Mouse (Mus musculus): ENCODE results near the gene Paqr8. TPM values are rescaled to one million over a fixed set of nuclear protein-coding genes. Genes with fewer than 3 reads are reported as not detected.
"Not testable (repeated sequence)": the region's sequence is repeated elsewhere in the genome, so short reads cannot be mapped to it uniquely, and the experiment has no call there.

The Paqr8 gene
- polyA plus RNA-seq, 1 experiment, result 0.86 TPM

DNA sequence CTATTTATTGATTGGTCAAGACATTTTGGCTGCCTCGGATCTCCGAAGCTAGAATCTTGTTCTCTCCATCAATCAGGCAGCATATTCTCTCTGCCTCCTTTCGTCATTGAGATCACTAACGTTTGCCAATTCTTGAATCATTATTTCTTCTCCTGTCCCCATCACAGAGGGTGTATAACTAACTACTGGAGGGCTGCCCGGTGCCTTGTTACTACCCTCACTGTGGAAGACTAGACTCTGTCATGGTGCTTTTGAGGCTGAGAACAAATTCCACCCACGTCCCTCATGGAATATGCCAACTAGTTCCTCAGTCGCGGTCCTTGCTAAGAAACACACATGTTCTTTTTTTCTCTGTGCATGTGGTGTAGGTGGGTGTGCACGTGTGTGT, 15.7 kb downstream of the Paqr8 start:
- Histone ChIP-seq H3K4me1 (ENCODE audit: control insufficient read depth, insufficient read depth, low read length) (no peaks in the 10 kb centered on the region), H3K4me3 (ENCODE audit: insufficient read depth, low read length) (no peak overlapping the region), H3K27ac (ENCODE audit: insufficient read depth, low read depth, low read length) (no peak overlapping the region)
- TF ChIP-seq POLR2A (IDR thresholded peaks at IDR 0.05; ENCODE audit: borderline replicate concordance, low read depth, low read length), result no peak
- no peak for TF ChIP-seq CTCF (IDR thresholded peaks at IDR 0.05; ENCODE audit: low read depth, low read length)

- TF ChIP-seq POLR2A (IDR thresholded peaks at IDR 0.05; ENCODE audit: borderline replicate concordance, low read depth, low read length), result no peak
- TF ChIP-seq CTCF (IDR thresholded peaks at IDR 0.05; ENCODE audit: low read depth, low read length), result no peak
- no peak overlapping the region for H3K27ac ChIP-seq (ENCODE audit: insufficient read depth, low read depth, low read length)
- H3K4me3 ChIP-seq (ENCODE audit: insufficient read depth, low read length), result no peak overlapping the region
- no peaks in the 10 kb centered on the region for H3K4me1 ChIP-seq (ENCODE audit: control insufficient read depth, insufficient read depth, low read length)
These were observed 18.1 kb downstream of the Paqr8 start for GRCm38 (mm10) chr1:20908541-20908940.

DNA sequence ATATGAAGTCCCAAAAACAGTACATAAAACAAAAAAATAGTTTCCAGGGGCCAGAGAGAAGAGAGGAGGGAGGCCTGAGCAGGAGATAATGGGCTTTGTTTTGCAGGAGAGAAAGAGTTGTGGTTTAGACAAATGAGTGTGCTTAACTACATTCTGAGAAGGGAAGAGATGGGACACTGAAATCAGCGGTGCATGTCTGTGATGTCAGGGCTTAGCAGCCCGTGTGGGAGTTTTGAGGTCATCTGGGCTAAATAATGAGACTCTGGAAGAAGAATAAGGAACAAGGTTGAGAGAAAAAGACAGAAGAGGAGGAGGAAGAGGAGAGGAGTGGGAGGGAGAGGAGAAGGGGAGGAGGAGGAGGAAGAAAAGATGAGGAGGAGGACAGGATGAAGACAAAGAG, 21.7 kb downstream of the Paqr8 start:
- H3K4me1 ChIP-seq (ENCODE audit: control insufficient read depth, insufficient read depth, low read length), result no peaks in the 10 kb centered on the region
- H3K4me3 ChIP-seq (ENCODE audit: insufficient read depth, low read length), result no peak overlapping the region
- TF ChIP-seq POLR2A (IDR thresholded peaks at IDR 0.05; ENCODE audit: borderline replicate concordance, low read depth, low read length) (no peak), CTCF (IDR thresholded peaks at IDR 0.05; ENCODE audit: low read depth, low read length) (no peak)
- no peak overlapping the region for H3K27ac ChIP-seq (ENCODE audit: insufficient read depth, low read depth, low read length)

DNA sequence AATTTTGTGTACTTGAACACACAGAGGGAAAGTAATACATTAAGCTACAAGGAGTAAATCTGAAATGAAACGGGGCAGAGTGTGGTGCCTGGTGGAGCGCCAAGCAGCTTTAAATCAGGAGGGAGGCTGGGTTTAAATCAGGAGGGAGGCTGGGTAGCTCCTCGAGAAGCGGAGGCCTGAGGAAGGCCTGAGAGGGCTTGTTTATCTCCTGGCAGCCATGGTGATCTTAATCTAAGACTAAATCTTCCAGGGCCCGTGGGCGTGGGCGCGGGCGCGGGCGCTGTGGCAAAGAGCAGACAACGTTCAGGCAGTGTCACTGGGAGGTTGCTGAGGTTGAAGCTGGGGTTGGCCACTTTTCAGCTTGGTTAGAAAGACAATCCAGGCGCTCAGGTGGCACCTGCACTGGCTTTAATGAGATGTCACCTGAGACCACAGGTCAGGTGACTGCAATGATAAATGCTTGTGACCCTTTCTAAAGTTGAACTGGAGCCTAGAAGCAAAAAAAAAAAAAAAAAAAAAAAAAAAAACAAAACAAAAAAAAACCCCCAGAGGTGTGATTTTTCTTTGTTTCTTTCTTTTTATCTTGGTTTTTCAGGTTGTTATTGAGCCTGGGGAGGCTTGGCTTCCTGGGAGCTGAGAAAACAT, 22.2 kb downstream of the Paqr8 start:
- H3K4me1 ChIP-seq (ENCODE audit: control insufficient read depth, insufficient read depth, low read length), result no peaks in the 10 kb centered on the region
- TF ChIP-seq POLR2A (IDR thresholded peaks at IDR 0.05; ENCODE audit: borderline replicate concordance, low read depth, low read length) (no peak), CTCF (IDR thresholded peaks at IDR 0.05; ENCODE audit: low read depth, low read length) (no peak)
- H3K27ac ChIP-seq (ENCODE audit: insufficient read depth, low read depth, low read length), result no peak overlapping the region
- H3K4me3 ChIP-seq (ENCODE audit: insufficient read depth, low read length), result no peak overlapping the region

- Histone ChIP-seq H3K4me3 (ENCODE audit: insufficient read depth, low read length) (no peak overlapping the region), H3K27ac (ENCODE audit: insufficient read depth, low read depth, low read length) (no peak overlapping the region), H3K4me1 (ENCODE audit: control insufficient read depth, insufficient read depth, low read length) (no peaks in the 10 kb centered on the region)
- TF ChIP-seq POLR2A (IDR thresholded peaks at IDR 0.05; ENCODE audit: borderline replicate concordance, low read depth, low read length) (no peak), CTCF (IDR thresholded peaks at IDR 0.05; ENCODE audit: low read depth, low read length) (no peak)
These were observed 24.4 kb downstream of the Paqr8 start for GRCm38 (mm10) chr1:20914769-20915168.

GRCm38 (mm10) chr1:20915608-20916007, 25.2 kb downstream of the Paqr8 start:
- Histone ChIP-seq H3K27ac (ENCODE audit: insufficient read depth, low read depth, low read length) (no peak overlapping the region), H3K4me1 (ENCODE audit: control insufficient read depth, insufficient read depth, low read length) (no peaks in the 10 kb centered on the region), H3K4me3 (ENCODE audit: insufficient read depth, low read length) (no peak overlapping the region)
- TF ChIP-seq POLR2A (IDR thresholded peaks at IDR 0.05; ENCODE audit: borderline replicate concordance, low read depth, low read length) (no peak), CTCF (IDR thresholded peaks at IDR 0.05; ENCODE audit: low read depth, low read length) (no peak)

DNA sequence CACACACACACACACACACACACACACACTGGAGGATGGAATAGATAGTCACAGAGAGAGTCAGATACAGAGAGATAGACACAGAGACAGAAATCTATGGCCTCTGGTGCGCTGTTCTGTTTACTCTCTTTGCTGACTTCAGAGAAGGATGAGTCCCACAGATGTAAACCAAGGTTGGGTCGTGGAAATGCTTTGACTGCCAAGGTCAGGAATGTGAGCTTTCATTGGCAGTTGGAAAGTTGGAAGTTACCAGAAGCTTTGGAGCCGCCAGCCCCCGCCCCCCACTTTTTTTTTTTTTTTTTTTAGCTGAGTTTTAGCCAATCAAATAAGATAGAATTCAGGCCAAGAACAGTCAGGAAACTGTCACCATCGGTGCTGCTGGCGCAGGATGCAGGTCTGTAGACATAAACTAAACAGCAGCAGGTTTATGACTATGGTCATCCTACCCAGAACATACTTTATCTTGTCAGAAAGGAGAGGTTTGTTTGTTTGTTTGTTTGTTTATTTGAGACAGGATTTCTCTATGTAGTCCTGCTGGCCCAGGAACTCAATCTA, 27.2 kb downstream of the Paqr8 start:
- Histone ChIP-seq H3K4me3 (ENCODE audit: insufficient read depth, low read length) (no peak overlapping the region), H3K4me1 (ENCODE audit: control insufficient read depth, insufficient read depth, low read length) (no peaks in the 10 kb centered on the region), H3K27ac (ENCODE audit: insufficient read depth, low read depth, low read length) (no peak overlapping the region)
- TF ChIP-seq POLR2A (IDR thresholded peaks at IDR 0.05; ENCODE audit: borderline replicate concordance, low read depth, low read length) (no peak), CTCF (IDR thresholded peaks at IDR 0.05; ENCODE audit: low read depth, low read length) (no peak)

DNA sequence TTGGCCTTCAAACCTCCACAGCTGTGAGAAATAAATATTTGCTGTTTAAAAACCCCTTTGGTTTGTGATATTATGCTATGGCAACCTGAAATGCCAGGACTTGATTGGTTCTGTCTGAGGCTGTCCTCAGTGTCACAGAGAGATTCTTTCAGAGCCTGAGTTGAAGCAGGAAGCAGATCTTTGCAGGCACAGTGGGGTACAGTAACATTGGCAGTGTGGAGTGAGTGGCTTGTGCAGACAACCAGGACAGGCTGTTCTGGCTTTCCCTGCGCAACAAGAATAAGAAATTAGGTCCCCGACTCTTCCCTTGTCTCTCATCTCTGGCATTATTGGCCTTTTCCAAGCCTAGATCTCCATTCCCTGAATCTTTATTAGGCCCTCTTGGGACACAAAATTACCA, 29.3 kb downstream of the Paqr8 start:
- Histone ChIP-seq H3K4me1 (ENCODE audit: control insufficient read depth, insufficient read depth, low read length) (no peaks in the 10 kb centered on the region), H3K4me3 (ENCODE audit: insufficient read depth, low read length) (no peak overlapping the region), H3K27ac (ENCODE audit: insufficient read depth, low read depth, low read length) (no peak overlapping the region)
- no peak for TF ChIP-seq POLR2A (IDR thresholded peaks at IDR 0.05; ENCODE audit: borderline replicate concordance, low read depth, low read length)
- no peak for TF ChIP-seq CTCF (IDR thresholded peaks at IDR 0.05; ENCODE audit: low read depth, low read length)

DNA sequence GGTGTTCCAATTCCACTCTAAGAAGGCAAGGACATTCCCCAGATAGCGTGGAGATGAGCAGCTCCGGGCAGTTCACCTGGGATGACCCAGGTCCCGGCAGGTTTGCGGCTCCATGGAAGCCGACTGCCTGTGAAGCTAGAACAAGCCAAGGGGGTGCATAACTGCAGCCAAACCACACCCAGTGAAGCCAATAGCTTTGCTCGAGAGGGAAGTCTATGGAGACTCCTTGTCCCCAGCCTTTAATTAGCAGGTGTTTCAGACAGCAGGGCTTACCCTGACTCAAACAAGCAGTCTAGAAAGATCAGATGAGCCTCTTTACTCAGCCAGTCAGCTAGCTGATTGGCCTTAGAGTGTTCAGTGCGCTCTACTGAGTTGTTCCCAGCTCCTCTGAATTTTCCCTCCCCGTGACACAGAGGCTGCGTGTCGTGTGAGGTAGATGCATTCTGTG, 30.7 kb downstream of the Paqr8 start:
- H3K4me1 ChIP-seq (ENCODE audit: control insufficient read depth, insufficient read depth, low read length), result no peaks in the 10 kb centered on the region
- H3K27ac ChIP-seq (ENCODE audit: insufficient read depth, low read depth, low read length), result no peak overlapping the region
- H3K4me3 ChIP-seq (ENCODE audit: insufficient read depth, low read length), result no peak overlapping the region
- TF ChIP-seq CTCF (IDR thresholded peaks at IDR 0.05; ENCODE audit: low read depth, low read length) (no peak), POLR2A (IDR thresholded peaks at IDR 0.05; ENCODE audit: borderline replicate concordance, low read depth, low read length) (no peak)

DNA sequence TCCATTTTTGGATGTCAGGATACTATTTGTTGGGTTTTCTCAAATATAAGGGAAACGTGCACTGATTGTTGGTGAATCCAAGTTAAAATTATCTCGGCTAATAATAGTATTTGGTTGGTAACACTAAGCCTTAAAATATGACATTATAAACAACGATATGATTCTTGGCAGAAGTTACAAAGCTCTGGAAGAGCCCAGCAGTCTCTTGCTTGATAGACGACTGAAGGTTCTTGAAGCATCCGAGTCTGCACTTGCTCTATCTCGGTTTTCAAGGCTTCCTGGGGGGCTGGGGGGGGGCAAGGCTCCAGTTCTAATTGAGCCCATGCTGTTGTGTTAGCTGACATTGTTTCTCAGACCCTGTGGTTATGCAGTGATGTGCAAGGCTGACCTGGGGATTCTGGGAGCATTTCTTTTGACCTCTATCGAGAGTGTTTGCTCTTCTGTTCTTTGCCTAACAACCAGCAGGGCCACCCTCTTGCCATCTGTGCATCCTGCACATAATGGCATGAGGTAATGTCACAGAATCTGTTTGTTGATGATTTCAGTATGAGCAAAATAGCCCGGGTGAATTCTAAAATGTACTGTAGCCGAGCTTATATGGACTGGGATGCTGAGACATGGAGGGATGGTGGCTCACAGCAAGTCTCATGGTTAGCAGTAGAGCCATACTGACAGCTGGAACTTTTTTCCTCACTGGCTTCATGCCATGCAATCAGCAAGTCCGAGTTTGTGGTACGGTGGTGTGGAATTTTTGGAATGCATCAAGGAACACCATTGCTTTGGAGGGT, 32.4 kb downstream of the Paqr8 start:
- no peaks in the 10 kb centered on the region for H3K4me1 ChIP-seq (ENCODE audit: control insufficient read depth, insufficient read depth, low read length)
- TF ChIP-seq CTCF (IDR thresholded peaks at IDR 0.05; ENCODE audit: low read depth, low read length) (no peak), POLR2A (IDR thresholded peaks at IDR 0.05; ENCODE audit: borderline replicate concordance, low read depth, low read length) (no peak)
- H3K27ac ChIP-seq (ENCODE audit: insufficient read depth, low read depth, low read length), result no peak overlapping the region
- no peak overlapping the region for H3K4me3 ChIP-seq (ENCODE audit: insufficient read depth, low read length)

DNA sequence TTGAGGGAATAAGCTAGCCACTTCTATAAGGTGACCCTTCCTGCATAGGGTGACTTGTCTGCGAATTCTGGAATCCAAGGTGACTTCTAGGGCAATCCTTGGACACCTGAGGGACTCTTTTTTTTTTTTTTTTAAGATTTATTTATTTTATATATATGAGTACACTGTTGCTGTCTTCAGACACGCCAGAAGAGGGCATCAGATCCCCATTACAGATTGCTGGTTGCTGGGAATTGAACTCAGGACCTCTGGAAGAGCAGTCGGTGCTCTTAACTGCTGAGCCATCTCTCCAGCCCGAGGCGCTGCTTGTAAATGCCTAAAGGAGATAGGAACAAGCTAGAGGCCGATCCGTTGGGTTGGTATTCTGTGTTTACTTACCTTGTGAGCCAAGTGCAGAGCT, 34.9 kb downstream of the Paqr8 start:
- not testable (repeated sequence) for H3K27ac ChIP-seq (ENCODE audit: insufficient read depth, low read depth, low read length); H3K4me1 ChIP-seq (ENCODE audit: control insufficient read depth, insufficient read depth, low read length); H3K4me3 ChIP-seq (ENCODE audit: insufficient read depth, low read length)

Measured in bone marrow macrophage, adult 2 months (primary cell).